Mouse (Mus musculus) stomach, postnatal 0 days (tissue): ENCODE results near the gene Cacna2d4.

Experiments
- CTCF ChIP-seq: IDR thresholded peaks from 2 replicates; pipeline ENCODE4 v1.5.1; 2016; ENCODE audit warnings: antibody characterized with exemption, low read depth, mild to moderate bottlenecking, moderate library complexity
- EP300 ChIP-seq: optimal IDR thresholded peaks from 2 replicates; pipeline ENCODE3; 2016; ENCODE audit warnings: antibody characterized with exemption

DNA sequence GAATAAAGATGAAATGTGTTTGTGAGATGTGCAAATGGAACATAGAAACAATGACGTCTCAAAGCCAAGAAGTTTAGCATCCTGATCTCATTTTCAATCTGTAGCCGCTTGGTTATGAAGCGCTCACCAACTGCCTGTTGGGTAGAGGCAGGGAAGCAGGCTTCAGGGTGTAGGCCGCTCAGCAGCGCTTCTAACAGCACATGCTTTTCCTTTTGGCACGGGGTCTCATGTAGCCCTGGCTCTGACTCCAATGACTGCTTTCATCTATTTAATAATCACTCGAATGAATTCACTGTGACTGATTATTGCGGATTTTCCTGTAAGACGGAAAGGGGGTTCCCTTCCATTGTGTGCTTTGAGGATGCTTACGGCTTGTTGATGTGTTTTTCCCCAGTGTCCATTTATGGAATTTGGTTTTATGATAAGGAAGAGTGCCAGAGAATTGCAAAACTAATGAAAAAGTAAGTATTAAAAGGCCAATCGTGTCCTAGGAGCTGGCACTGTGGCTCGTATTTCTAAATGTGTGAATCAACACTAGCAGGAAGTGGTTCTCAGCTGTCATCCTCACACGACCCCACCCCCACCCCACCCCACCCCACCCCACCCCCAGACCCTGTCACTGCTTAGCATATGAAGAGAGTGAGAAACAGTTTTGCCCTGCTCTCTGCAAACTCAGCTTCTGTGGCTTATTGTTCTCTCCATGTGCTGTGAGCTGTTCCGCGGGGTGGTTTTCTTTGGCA lies 37.6 kb upstream of the Cacna2d4 start:
- no peak for TF ChIP-seq CTCF
- TF ChIP-seq EP300 = no peak
